Mouse (Mus musculus) midbrain, embryonic 13.5 days (tissue): ENCODE data around the gene Gpsm1. TPM values are rescaled to one million over a fixed set of nuclear protein-coding genes. Genes with fewer than 3 reads are reported as not detected.

Source experiments
- ATAC-seq: fragments of 200-750 bp; cut with Nextera tagmentation; 2 replicates; pipeline ENCODE4 v1.8.0; 2017; ENCODE audit warnings: mild to moderate bottlenecking, moderate TSS enrichment, moderate library complexity
- H3K27ac ChIP-seq: fragments of 300-500 bp; sonication (generic); 2 replicates; pipeline ENCODE4 v1.5.1; 2015; ENCODE audit warnings: inconsistent platforms, mild to moderate bottlenecking, moderate library complexity
- H3K27me3 ChIP-seq: fragments of 300-500 bp; sonication (generic); 2 replicates; pipeline ENCODE4 v1.6.1; 2015; ENCODE audit warnings: mild to moderate bottlenecking, inconsistent platforms
- H3K36me3 ChIP-seq: fragments of 300-500 bp; sonication (generic); 2 replicates; pipeline ENCODE4 v1.6.1; 2015; ENCODE audit warnings: mild to moderate bottlenecking, inconsistent platforms
- H3K4me1 ChIP-seq: fragments of 300-500 bp; sonication (generic); replicated peaks from 2 replicates; pipeline ENCODE4 v1.6.1; 2015; ENCODE audit warnings: inconsistent platforms
- H3K4me2 ChIP-seq: fragments of 300-500 bp; sonication (generic); replicated peaks from 2 replicates; pipeline ENCODE4 v1.6.1; 2015; ENCODE audit warnings: moderate library complexity, mild to moderate bottlenecking, inconsistent platforms
- H3K4me3 ChIP-seq: fragments of 300-500 bp; sonication (generic); replicated peaks from 2 replicates; pipeline ENCODE4 v1.5.1; 2015; ENCODE audit warnings: mild to moderate bottlenecking, inconsistent platforms
- H3K9ac ChIP-seq: fragments of 300-500 bp; sonication (generic); replicated peaks from 2 replicates; pipeline ENCODE4 v1.6.1; 2015; ENCODE audit warnings: mild to moderate bottlenecking, inconsistent platforms
- H3K9me3 ChIP-seq: fragments of 300-500 bp; sonication (generic); 2 replicates; pipeline ENCODE4 v1.6.1; 2016; ENCODE audit warnings: mild to moderate bottlenecking, inconsistent platforms
- WGBS: fragments of 180-500 bp; shearing (Covaris S2); methylation state at CpG from one replicate; pipeline ENCODE4 v1.1.7; 2015; 5-methylcytosine and 5-hydroxymethylcytosine counted together
- polyA plus RNA-seq: library from polyadenylated mRNA; unstranded; fragments of >200 nt; fragmentation: Nextera tagmentation; extraction: Ambion mirVana; gene quantifications from 2 replicates; pipeline ENCODE4 v1.2.1, GENCODE M21; 2015

Gene Gpsm1
- polyA plus RNA-seq, result 147 and 162 TPM in 2 replicates

- peak within 1 kb of the TSS; percentile 98 for H3K9ac ChIP-seq
- peak within 1 kb of the TSS; percentile 96 for H3K4me3 ChIP-seq
- no peaks in the 10 kb centered on the region for H3K9me3 ChIP-seq
- no peaks in the 10 kb centered on the region for H3K27me3 ChIP-seq
- under 1% methylated on average over 64 of the region's 66 CpGs for WGBS
- peak; percentile 86 for ATAC-seq
- H3K4me1 ChIP-seq, result peaks cover 51% of the 10 kb centered on the region
- H3K4me2 ChIP-seq, result peak within 1 kb of the TSS; percentile 96
- H3K27ac ChIP-seq, result peak within 1 kb of the TSS; percentile 97
- H3K36me3 ChIP-seq, result no peaks in the 10 kb centered on the region
Measured at GRCm38 (mm10) chr2:26315072-26315924, at the start of gene Gpsm1. Gene Gpsm1 (plus strand): TSS chr2:26315515.

- no peak overlapping the region for H3K27ac ChIP-seq
- 85% methylated on average over 10 of the region's 10 CpGs for WGBS
Measured at GRCm38 (mm10) chr2:26266066-26266742, 49.1 kb upstream of the Gpsm1 start.

GRCm38 (mm10) chr2:26268216-26268615 is 47.1 kb upstream of the Gpsm1 start:
- 53% methylated on average over 3 of the region's 3 CpGs for WGBS
- Histone ChIP-seq H3K27me3 (no peaks in the 10 kb centered on the region), H3K4me2 (no peak overlapping the region), H3K27ac (no peak overlapping the region), H3K9ac (no peak overlapping the region), H3K36me3 (no peaks in the 10 kb centered on the region), H3K4me1 (no peaks in the 10 kb centered on the region), H3K4me3 (no peak overlapping the region), H3K9me3 (no peaks in the 10 kb centered on the region)
- ATAC-seq, result no peak

More at GRCm38 (mm10) chr2:26266066-26266742, 49.1 kb upstream of the Gpsm1 start:
- H3K4me2 ChIP-seq, result no peak overlapping the region
- no peak for ATAC-seq
- H3K4me1 ChIP-seq, result no peaks in the 10 kb centered on the region
- H3K4me3 ChIP-seq, result no peak overlapping the region
- H3K9me3 ChIP-seq, result no peaks in the 10 kb centered on the region
- no peak overlapping the region for H3K9ac ChIP-seq
- H3K27me3 ChIP-seq, result no peaks in the 10 kb centered on the region
- no peaks in the 10 kb centered on the region for H3K36me3 ChIP-seq

GRCm38 (mm10) chr2:26273611-26274010 is 41.7 kb upstream of the Gpsm1 start:
- Histone ChIP-seq H3K9ac (no peak overlapping the region), H3K4me1 (no peaks in the 10 kb centered on the region; the same call in 1 of the 2 replicates), H3K4me2 (no peak overlapping the region), H3K9me3 (no peaks in the 10 kb centered on the region), H3K27ac (no peak overlapping the region; the same call in 1 of the 2 replicates), H3K4me3 (no peak overlapping the region), H3K36me3 (no peaks in the 10 kb centered on the region), H3K27me3 (no peaks in the 10 kb centered on the region)
- peak; percentile 67; the same call in 1 of the 2 replicates for ATAC-seq
- 19% methylated on average over 7 of the region's 7 CpGs for WGBS

- H3K4me3 ChIP-seq, result no peak overlapping the region
- no peak overlapping the region for H3K27ac ChIP-seq
- 79% methylated on average over 3 of the region's 3 CpGs for WGBS
- ATAC-seq, result no peak
- no peaks in the 10 kb centered on the region for H3K36me3 ChIP-seq
- no peaks in the 10 kb centered on the region for H3K27me3 ChIP-seq
- H3K4me1 ChIP-seq, result 0 out of 2 replicates have a peak, but pooled peaks cover 3% of the 10 kb centered on the region
- H3K9ac ChIP-seq, result no peak overlapping the region
- no peaks in the 10 kb centered on the region for H3K9me3 ChIP-seq
- no peak overlapping the region for H3K4me2 ChIP-seq
Measured at GRCm38 (mm10) chr2:26279712-26280111, 35.6 kb upstream of the Gpsm1 start.

GRCm38 (mm10) chr2:26280594-26280993 is 34.7 kb upstream of the Gpsm1 start:
- Histone ChIP-seq H3K27me3 (no peaks in the 10 kb centered on the region), H3K4me3 (no peak overlapping the region)

GRCm38 (mm10) chr2:26285804-26286203 is 29.5 kb upstream of the Gpsm1 start:
- no peak overlapping the region for H3K9ac ChIP-seq
- H3K27me3 ChIP-seq, result no peaks in the 10 kb centered on the region
- no peak overlapping the region for H3K4me2 ChIP-seq
- WGBS, result 75% methylated on average over 7 of the region's 7 CpGs
- H3K4me3 ChIP-seq, result no peak overlapping the region
- H3K27ac ChIP-seq, result no peak overlapping the region
- H3K36me3 ChIP-seq, result no peaks in the 10 kb centered on the region
- no peaks in the 10 kb centered on the region for H3K9me3 ChIP-seq
- no peaks in the 10 kb centered on the region for H3K4me1 ChIP-seq
- no peak for ATAC-seq

More at GRCm38 (mm10) chr2:26280594-26280993, 34.7 kb upstream of the Gpsm1 start:
- H3K27ac ChIP-seq, result no peak overlapping the region
- H3K4me2 ChIP-seq, result no peak overlapping the region
- no peaks in the 10 kb centered on the region for H3K9me3 ChIP-seq
- no peak for ATAC-seq
- H3K9ac ChIP-seq, result no peak overlapping the region
- WGBS, result 74% methylated on average over 11 of the region's 11 CpGs
- H3K4me1 ChIP-seq, result 0 out of 2 replicates have a peak, but pooled peaks cover 3% of the 10 kb centered on the region
- H3K36me3 ChIP-seq, result no peaks in the 10 kb centered on the region

GRCm38 (mm10) chr2:26286391-26286790 is 28.9 kb upstream of the Gpsm1 start:
- H3K27me3 ChIP-seq, result no peaks in the 10 kb centered on the region
- no peak overlapping the region for H3K4me3 ChIP-seq
- H3K27ac ChIP-seq, result no peak overlapping the region
- no peak overlapping the region for H3K9ac ChIP-seq
- WGBS, result 80% methylated on average over 7 of the region's 7 CpGs
- no peaks in the 10 kb centered on the region for H3K36me3 ChIP-seq
- no peaks in the 10 kb centered on the region for H3K4me1 ChIP-seq
- no peak for ATAC-seq
- H3K9me3 ChIP-seq, result no peaks in the 10 kb centered on the region
- no peak overlapping the region for H3K4me2 ChIP-seq

- Histone ChIP-seq H3K9ac (no peak overlapping the region), H3K27ac (no peak overlapping the region), H3K4me3 (no peak overlapping the region), H3K36me3 (no peaks in the 10 kb centered on the region), H3K9me3 (no peaks in the 10 kb centered on the region), H3K27me3 (no peaks in the 10 kb centered on the region), H3K4me1 (no peaks in the 10 kb centered on the region), H3K4me2 (no peak overlapping the region)
- WGBS, result 81% methylated on average over 5 of the region's 5 CpGs
- ATAC-seq, result no peak
Measured at GRCm38 (mm10) chr2:26290133-26290532, 25.2 kb upstream of the Gpsm1 start.

- Histone ChIP-seq H3K36me3 (no peaks in the 10 kb centered on the region), H3K27me3 (no peaks in the 10 kb centered on the region), H3K4me3 (no peak within 1 kb of the TSS), H3K4me1 (peaks cover 33% of the 10 kb centered on the region), H3K27ac (no peak within 1 kb of the TSS), H3K9me3 (no peaks in the 10 kb centered on the region), H3K4me2 (no peak within 1 kb of the TSS), H3K9ac (no peak within 1 kb of the TSS)
- ATAC-seq, result no peak
- WGBS, result 62% methylated on average over 2 of the region's 2 CpGs
Measured at GRCm38 (mm10) chr2:26294457-26294856, 20.9 kb upstream of the Gpsm1 start, which contains the start of gene Ccdc187. Gene Ccdc187 (minus strand): TSS chr2:26294557.

GRCm38 (mm10) chr2:26296606-26297195 is 18.6 kb upstream of the Gpsm1 start:
- Histone ChIP-seq H3K9ac (peak overlapping the region; percentile 39), H3K4me3 (no peak overlapping the region), H3K4me1 (peaks cover 47% of the 10 kb centered on the region), H3K9me3 (no peaks in the 10 kb centered on the region), H3K36me3 (no peaks in the 10 kb centered on the region), H3K27ac (peak overlapping the region; percentile 93), H3K27me3 (no peaks in the 10 kb centered on the region), H3K4me2 (no peak overlapping the region)
- ATAC-seq, result no peak
- 36% methylated on average over 6 of the region's 6 CpGs for WGBS
